8 mouse cellular contexts compared by ENCODE assay signal in the genomic region with DNA sequence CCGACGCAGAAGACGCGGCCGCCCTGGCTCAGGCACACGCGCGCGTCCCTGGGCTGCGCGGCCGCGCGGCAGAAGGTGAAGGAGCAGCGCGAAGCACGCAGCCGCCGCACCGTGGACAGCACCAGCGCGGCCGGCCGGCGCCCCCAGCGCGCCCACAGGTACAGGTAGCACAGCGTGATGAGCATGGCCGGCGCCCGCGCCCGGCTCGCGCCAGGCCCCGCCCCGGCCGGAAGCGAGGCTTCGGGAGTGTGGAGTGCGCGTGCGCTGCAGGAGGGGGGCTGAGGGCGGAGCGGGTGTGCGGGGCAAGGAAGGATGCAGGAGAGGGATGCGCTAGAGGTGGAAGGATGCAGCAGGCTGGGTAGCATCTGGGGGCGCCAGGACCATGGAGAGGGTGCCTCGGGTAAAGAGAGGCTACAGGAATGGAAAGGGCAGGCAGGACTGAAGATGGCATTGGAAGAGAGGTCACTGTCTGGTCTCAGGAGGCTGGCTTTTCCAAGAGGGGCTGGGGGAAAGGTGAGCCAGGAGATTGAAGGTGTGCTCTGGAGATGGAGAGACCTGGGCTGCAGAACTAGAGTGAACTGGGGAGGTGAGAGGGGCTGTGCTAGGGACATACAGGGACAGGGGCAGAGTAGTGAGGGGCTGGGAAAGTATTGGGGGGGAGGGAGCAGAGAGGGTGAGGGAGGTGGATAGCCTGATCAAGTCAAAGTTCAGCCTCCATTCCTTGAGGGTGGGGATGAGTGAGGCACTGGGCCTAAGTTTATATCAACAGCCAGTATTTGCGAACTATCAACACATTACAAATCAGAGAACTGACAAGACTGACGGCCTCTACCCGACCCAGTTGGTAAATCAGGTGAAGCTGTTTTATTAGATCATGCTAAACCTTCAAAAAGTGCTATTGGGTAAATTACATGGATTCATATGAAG. TPM values are rescaled to one million over a fixed set of nuclear protein-coding genes. Genes with fewer than 3 reads are reported as not detected.
DNase-seq lines count a peak whose midpoint lies in the region; ATAC-seq lines count a peak whose summit lies in the region.

No protein-coding gene starts in this region.

- no peaks in the 10 kb centered on the region for H3K9me3 ChIP-seq in hindbrain, embryonic 12.5 days (replicated peaks)

- H3K27ac ChIP-seq in hindbrain, embryonic 12.5 days = peak overlapping the region; percentile 60; the same call in 1 of the 2 replicates

- ATAC-seq in frontal cortex, adult (ENCODE audit: low TSS enrichment) = peak; percentile 93
- peak; percentile 97 for ATAC-seq in hindbrain, embryonic 12.5 days (ENCODE audit: low FRiP score)

- no peaks in the 10 kb centered on the region for H3K27me3 ChIP-seq in hindbrain, embryonic 12.5 days

- DNase-seq in Muller cell, postnatal 12 days (ENCODE audit: inconsistent ontology term) = peak; percentile 80
- DNase-seq in cerebellum, adult 18-20 months = peak; percentile 91 to 93
- DNase-seq in layer of hippocampus, postnatal 25 days (ENCODE audit: extremely low spot score in 1 of 2, low spot score in 1 of 2) = peak; percentile 55 to 70
- peak; percentile 82 for DNase-seq in lung, postnatal 14 days
- DNase-seq in retina, adult 2 months (ENCODE audit: low read depth, low spot score) = peak; percentile 73
- peak; percentile 91 for DNase-seq in thymus, postnatal 14 days

- WGBS in hindbrain, embryonic 12.5 days = 5% methylated on average over 52 of the region's 52 CpGs

- H3K36me3 ChIP-seq in hindbrain, embryonic 12.5 days = no peaks in the 10 kb centered on the region

- H3K4me1 ChIP-seq in hindbrain, embryonic 12.5 days = peaks cover 11% of the 10 kb centered on the region

- H3K9ac ChIP-seq in hindbrain, embryonic 12.5 days = peak overlapping the region; percentile 80

- peak overlapping the region; percentile 74 for H3K4me3 ChIP-seq in hindbrain, embryonic 12.5 days

- peak overlapping the region; percentile 96 for H3K4me2 ChIP-seq in hindbrain, embryonic 12.5 days (replicated peaks)

RNA-seq across cellular contexts. Expression of gene Hlcs, which starts 23.0 kb away (rescaled TPM):
- 10.0 and 11.0 TPM in 2 replicates for polyA plus RNA-seq in hindbrain, embryonic 12.5 days (2016; fragmentation: Nextera tagmentation; extraction: Ambion mirVana)
- total RNA-seq in layer of hippocampus, postnatal 25 days (2021) = 10 to 100 TPM; 12.4 to 13.7 TPM

RNA-seq across cellular contexts. Expression of gene Ripply3, which starts 37.9 kb away (rescaled TPM):
- polyA plus RNA-seq in hindbrain, embryonic 12.5 days (2016; fragmentation: Nextera tagmentation; extraction: Ambion mirVana) = 3.6 and 3.7 TPM in 2 replicates
- total RNA-seq in layer of hippocampus, postnatal 25 days (2021) = under 1 TPM; 0.17 to 0.23 TPM

Comparison
In these comparisons a context has a peak if more than half of its experiments do, and no peak if none do; other contexts are left out.
1. Peak in every context shown above with its lines: DNase-seq, ATAC-seq, H3K4me3 ChIP-seq and H3K27ac ChIP-seq.